Mouse (Mus musculus) ES-E14 (cell line): ENCODE data around the gene Foxo3.

ENCODE experiments used
- CHD2 ChIP-seq: IDR thresholded peaks from 2 replicates; pipeline ENCODE4 v1.6.1; 2014; ENCODE audit warnings: mild to moderate bottlenecking, low read depth, low read length, inconsistent platforms
- HCFC1 ChIP-seq: IDR thresholded peaks from 2 replicates; pipeline ENCODE4 v1.6.1; 2012; ENCODE audit warnings: low read length, inconsistent platforms, borderline replicate concordance; ENCODE audit not compliant: insufficient read depth
- MAFK ChIP-seq: IDR thresholded peaks from 2 replicates; pipeline ENCODE4 v1.6.1; 2014; ENCODE audit warnings: mild to moderate bottlenecking, low read depth, low read length, inconsistent platforms; ENCODE audit not compliant: insufficient read depth
- ZC3H11A ChIP-seq: IDR thresholded peaks from 2 replicates; pipeline ENCODE4 v1.6.1; 2012; ENCODE audit warnings: low read depth, mild to moderate bottlenecking, inconsistent platforms, low read length, borderline replicate concordance

DNA sequence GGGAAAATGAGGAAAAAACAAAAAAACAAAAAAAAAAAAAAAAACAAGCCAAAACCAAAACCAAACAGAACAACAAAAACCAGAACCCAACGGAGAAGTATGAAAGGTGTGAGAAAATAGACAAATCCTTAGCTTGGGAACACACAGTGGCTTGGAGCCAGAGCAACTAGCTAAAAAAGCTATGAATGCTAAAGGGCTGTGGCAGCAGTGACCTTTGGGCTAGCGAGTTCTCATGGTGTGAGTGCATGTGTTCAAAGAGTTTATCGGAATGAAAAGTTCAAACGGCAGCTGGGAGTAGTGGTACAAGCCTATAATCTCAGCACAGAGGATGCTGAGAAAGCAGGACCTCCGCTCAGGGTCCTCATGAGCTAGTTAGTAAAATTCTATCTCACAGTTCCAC lies 12.4 kb downstream of the Foxo3 start:
- TF ChIP-seq MAFK, result no peak
- TF ChIP-seq CHD2, result no peak
- no peak for TF ChIP-seq HCFC1
- no peak for TF ChIP-seq ZC3H11A
